25 mouse cellular contexts compared by ENCODE assay signal in the genomic region with DNA sequence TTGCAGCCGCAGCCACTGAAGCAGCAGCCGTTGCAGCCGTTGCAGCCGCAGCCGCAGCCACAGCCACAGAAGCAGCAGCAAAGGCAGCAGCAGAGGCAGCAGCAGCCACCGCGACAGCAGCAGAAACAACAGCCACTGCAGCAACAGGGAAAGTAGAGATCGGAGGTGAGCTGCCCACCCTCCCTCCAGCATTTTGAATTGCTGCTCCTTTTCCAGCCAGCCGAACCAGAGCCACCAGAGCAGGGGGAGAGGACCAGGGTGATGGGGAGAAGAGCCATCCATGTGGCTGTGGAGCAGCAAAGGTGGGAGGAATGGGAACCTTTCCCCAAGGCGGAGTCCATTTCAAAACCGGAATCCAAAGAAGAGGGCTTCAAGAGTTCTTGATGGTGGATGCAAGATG. TPM values are rescaled to one million over a fixed set of nuclear protein-coding genes. Genes with fewer than 3 reads are reported as not detected.
DNase-seq lines count a peak whose midpoint lies in the region; ATAC-seq and TF ChIP-seq lines count a peak whose summit lies in the region.
"Had no signal": no experiment of that assay in that cellular context is flagged by ENCODE, and none has a peak within 500 bp of the region (broad histone marks: within the 10 kb centered on the region; RNA-seq: fewer than 3 reads in every experiment).

No protein-coding gene starts in this region.

- H3K9me3 ChIP-seq in heart, embryonic 10.5 days, result no peaks in the 10 kb centered on the region
- H3K9me3 ChIP-seq in E14TG2a.4 (ENCODE audit: low read length), result no peaks in the 10 kb centered on the region
- H3K9me3 ChIP-seq in forebrain, embryonic 13.5 days (replicated peaks), result no peaks in the 10 kb centered on the region
- H3K9me3 ChIP-seq: embryonic facial prominence, embryonic 10.5 days; embryonic facial prominence, embryonic 12.5 days; forebrain, embryonic 10.5 days; forebrain, embryonic 12.5 days; forebrain, embryonic 15.5 days had no signal

- H3K27me3 ChIP-seq in heart, embryonic 10.5 days (ENCODE audit: insufficient read depth, poor library complexity, severe bottlenecking), result peaks cover 22% of the 10 kb centered on the region
- H3K27me3 ChIP-seq in E14TG2a.4 (ENCODE audit: insufficient read depth, low read length), result peaks cover 57% of the 10 kb centered on the region
- no peaks in the 10 kb centered on the region for H3K27me3 ChIP-seq in forebrain, embryonic 13.5 days
- H3K27me3 ChIP-seq: embryonic facial prominence, embryonic 12.5 days; forebrain, embryonic 15.5 days had no signal

- WGBS in heart, embryonic 10.5 days, result 87% methylated on average over 11 of the region's 11 CpGs
- 89% methylated on average over 11 of the region's 11 CpGs for WGBS in forebrain, embryonic 13.5 days

- H3K4me2 ChIP-seq in forebrain, embryonic 13.5 days, result no peak overlapping the region
- H3K4me2 ChIP-seq: embryonic facial prominence, embryonic 12.5 days; forebrain, embryonic 12.5 days; forebrain, embryonic 15.5 days had no signal

- H3K9ac ChIP-seq in forebrain, embryonic 13.5 days, result no peak overlapping the region
- H3K9ac ChIP-seq: embryonic facial prominence, embryonic 12.5 days; forebrain, embryonic 12.5 days; forebrain, embryonic 15.5 days had no signal

- no peak overlapping the region for H3K27ac ChIP-seq in heart, embryonic 10.5 days
- H3K27ac ChIP-seq in forebrain, embryonic 13.5 days, result no peak overlapping the region
- H3K27ac ChIP-seq: embryonic facial prominence, embryonic 10.5 days; embryonic facial prominence, embryonic 12.5 days; forebrain, embryonic 10.5 days; forebrain, embryonic 12.5 days; forebrain, embryonic 15.5 days had no signal

- TF ChIP-seq CTCF in E14TG2a.4 (conservative IDR thresholded peaks at IDR 0.05; ENCODE audit: low read length), result no peak

- H3K36me3 ChIP-seq in heart, embryonic 10.5 days, result no peaks in the 10 kb centered on the region
- no peaks in the 10 kb centered on the region for H3K36me3 ChIP-seq in E14TG2a.4 (ENCODE audit: insufficient read depth, low read length)
- H3K36me3 ChIP-seq in forebrain, embryonic 13.5 days (ENCODE audit: poor library complexity, severe bottlenecking), result no peaks in the 10 kb centered on the region
- H3K36me3 ChIP-seq: embryonic facial prominence, embryonic 10.5 days; embryonic facial prominence, embryonic 12.5 days; forebrain, embryonic 10.5 days; forebrain, embryonic 12.5 days; forebrain, embryonic 15.5 days; G1E had no signal

- no peak for ATAC-seq in forebrain, embryonic 13.5 days
- ATAC-seq: activated CD4-positive, CD25-positive, alpha-beta regulatory T cell, adult 4 months; CD4-positive, CD25-positive, alpha-beta regulatory T cell, adult 4 months; forebrain, embryonic 15.5 days; Patski had no signal

- H3K4me3 ChIP-seq in heart, embryonic 10.5 days, result no peak overlapping the region
- H3K4me3 ChIP-seq in E14TG2a.4 (replicated peaks; ENCODE audit: low read length), result peak overlapping the region; percentile 62
- no peak overlapping the region for H3K4me3 ChIP-seq in forebrain, embryonic 13.5 days
- H3K4me3 ChIP-seq: embryonic facial prominence, embryonic 10.5 days; embryonic facial prominence, embryonic 12.5 days; forebrain, embryonic 10.5 days; forebrain, embryonic 12.5 days; forebrain, embryonic 15.5 days had no signal

- peak; percentile 64 for DNase-seq in heart, embryonic 10.5 days (ENCODE audit: low spot score)
- DNase-seq in heart, postnatal 4 days, result no peak
- DNase-seq in testis, postnatal 10 days (ENCODE audit: low spot score), result peak; percentile 37
- DNase-seq: adrenal gland, adult 8-10 months; adrenal gland, postnatal 14 days; adrenal gland, postnatal 36 days; B cell, adult 2 months; cerebellum, adult 11-12 months; cerebellum, adult 9-10 months had no signal

- 0 out of 2 replicates have a peak, but pooled peaks cover 15% of the 10 kb centered on the region for H3K4me1 ChIP-seq in heart, embryonic 10.5 days
- H3K4me1 ChIP-seq in E14TG2a.4 (replicated peaks; ENCODE audit: low read depth, low read length), result peaks cover 16% of the 10 kb centered on the region
- no peaks in the 10 kb centered on the region for H3K4me1 ChIP-seq in forebrain, embryonic 13.5 days
- H3K4me1 ChIP-seq: embryonic facial prominence, embryonic 12.5 days; forebrain, embryonic 10.5 days; forebrain, embryonic 12.5 days; forebrain, embryonic 15.5 days had no signal

RNA-seq across cellular contexts. Expression of gene Fam170b, which starts 2.4 kb away (rescaled TPM):
- 0.09 TPM in 1 of 2 replicates, not detected in the other for polyA plus RNA-seq in heart, embryonic 10.5 days (2016; fragmentation: Nextera tagmentation; extraction: Ambion mirVana)
- total RNA-seq in heart, postnatal 4 days (2021), result under 1 TPM in 1 of 2 experiments, not detected in 1; 0.16 TPM
- polyA plus RNA-seq in forebrain, embryonic 13.5 days (2015; fragmentation: Nextera tagmentation; extraction: Ambion mirVana), result not detected in 2 replicates
- total RNA-seq: adrenal gland, postnatal 14 days; CH12.LX had no signal
- polyA plus RNA-seq: activated CD4-positive, CD25-positive, alpha-beta regulatory T cell, adult 4 months; CD4-positive, CD25-positive, alpha-beta regulatory T cell, adult 4 months; cerebellum, adult 2 months; cortical plate, adult 2 months; embryonic facial prominence, embryonic 10.5 days; embryonic facial prominence, embryonic 12.5 days; embryonic facial prominence, embryonic 14.5 days; forebrain, embryonic 10.5 days; forebrain, embryonic 12.5 days; forebrain, embryonic 15.5 days; frontal cortex, adult 2 months; G1E; Patski had no signal

RNA-seq across cellular contexts. Expression of gene Vstm4, which starts 20.4 kb away (rescaled TPM):
- polyA plus RNA-seq in heart, embryonic 10.5 days (2016; fragmentation: Nextera tagmentation; extraction: Ambion mirVana), result 6.1 and 9.5 TPM in 2 replicates
- total RNA-seq in heart, postnatal 4 days (2021), result 10 to 100 TPM; 18.6 to 19.4 TPM
- 3.7 and 4.2 TPM in 2 replicates for polyA plus RNA-seq in forebrain, embryonic 13.5 days (2015; fragmentation: Nextera tagmentation; extraction: Ambion mirVana)
- total RNA-seq: CH12.LX had no signal
- polyA plus RNA-seq: CD4-positive, CD25-positive, alpha-beta regulatory T cell, adult 4 months; G1E; Patski had no signal

RNA-seq across cellular contexts. Expression of gene Tmem273, which starts 50.4 kb away (rescaled TPM):
- polyA plus RNA-seq in heart, embryonic 10.5 days (2016; fragmentation: Nextera tagmentation; extraction: Ambion mirVana), result 0.18 and 0.39 TPM in 2 replicates
- under 1 TPM in 1 of 2 experiments, not detected in 1; 0.57 TPM for total RNA-seq in heart, postnatal 4 days (2021)
- polyA plus RNA-seq in forebrain, embryonic 13.5 days (2015; fragmentation: Nextera tagmentation; extraction: Ambion mirVana), result 0.36 and 0.71 TPM in 2 replicates
- total RNA-seq: G1E had no signal
- polyA plus RNA-seq: G1E, Patski had no signal
